Mouse (Mus musculus): ENCODE results near the gene Unc13a.

Unc13a gene

DNA sequence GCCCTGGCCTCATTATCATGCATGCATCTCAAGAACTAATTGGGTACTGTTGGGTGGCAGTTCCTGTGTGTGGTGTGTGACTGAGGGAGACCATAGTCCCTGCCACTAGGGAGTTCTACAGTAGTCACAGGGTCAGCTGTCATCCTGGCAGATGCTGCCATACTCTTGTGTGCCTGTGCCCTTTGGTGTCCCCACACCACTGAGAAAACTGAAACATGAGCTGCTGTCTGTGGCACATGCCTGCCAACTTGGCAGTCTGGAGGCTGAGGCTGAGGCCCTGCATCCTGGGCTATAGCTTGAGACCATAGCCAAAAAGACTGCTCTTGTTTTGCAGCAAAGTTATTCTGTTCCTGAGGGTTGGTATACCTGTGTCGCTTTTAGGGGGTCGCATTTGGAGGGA is 51.8 kb downstream of the Unc13a start:
- DNase-seq, result no peak

DNA sequence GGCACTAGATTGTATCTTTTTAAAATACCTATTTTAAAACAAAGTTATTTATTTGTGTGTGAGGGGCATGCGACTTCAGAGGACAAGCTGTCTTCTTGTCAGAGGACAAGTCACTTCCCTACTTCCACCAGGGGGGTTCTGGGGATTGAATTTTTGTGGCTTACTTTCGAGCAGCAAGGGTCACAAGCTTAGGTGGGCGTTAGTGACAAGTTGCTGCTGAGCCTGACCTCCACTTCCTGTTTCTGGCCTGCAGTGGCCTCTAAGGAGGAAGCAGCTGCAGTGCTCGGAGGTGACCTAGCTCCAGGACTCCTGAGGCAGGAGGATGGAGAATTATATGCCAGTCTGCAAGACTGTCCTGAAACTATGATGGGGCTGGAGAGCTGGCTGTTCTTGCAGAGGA is 58.1 kb downstream of the Unc13a start:
- DNase-seq, result no peak

DNA sequence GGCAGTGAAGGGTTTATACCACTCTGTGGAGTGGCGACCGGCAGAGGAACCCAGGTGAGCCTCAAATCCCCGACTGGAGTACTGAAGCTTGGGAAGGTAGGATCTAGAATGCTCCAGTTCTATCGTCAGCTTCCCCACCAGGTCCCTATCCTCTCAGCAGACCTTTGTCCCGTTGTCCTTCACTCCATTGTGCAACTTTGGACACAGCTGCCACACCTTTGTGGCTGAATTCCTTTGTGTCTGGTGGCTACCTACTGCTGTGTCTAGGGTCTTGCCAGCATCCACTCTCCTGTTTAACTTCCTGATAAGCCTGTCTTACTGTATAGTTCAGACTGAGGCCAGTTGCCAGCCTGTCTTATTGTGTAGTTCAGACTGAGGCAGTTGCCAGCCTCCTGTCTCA is 59.4 kb downstream of the Unc13a start:
- no peak for DNase-seq

DNA sequence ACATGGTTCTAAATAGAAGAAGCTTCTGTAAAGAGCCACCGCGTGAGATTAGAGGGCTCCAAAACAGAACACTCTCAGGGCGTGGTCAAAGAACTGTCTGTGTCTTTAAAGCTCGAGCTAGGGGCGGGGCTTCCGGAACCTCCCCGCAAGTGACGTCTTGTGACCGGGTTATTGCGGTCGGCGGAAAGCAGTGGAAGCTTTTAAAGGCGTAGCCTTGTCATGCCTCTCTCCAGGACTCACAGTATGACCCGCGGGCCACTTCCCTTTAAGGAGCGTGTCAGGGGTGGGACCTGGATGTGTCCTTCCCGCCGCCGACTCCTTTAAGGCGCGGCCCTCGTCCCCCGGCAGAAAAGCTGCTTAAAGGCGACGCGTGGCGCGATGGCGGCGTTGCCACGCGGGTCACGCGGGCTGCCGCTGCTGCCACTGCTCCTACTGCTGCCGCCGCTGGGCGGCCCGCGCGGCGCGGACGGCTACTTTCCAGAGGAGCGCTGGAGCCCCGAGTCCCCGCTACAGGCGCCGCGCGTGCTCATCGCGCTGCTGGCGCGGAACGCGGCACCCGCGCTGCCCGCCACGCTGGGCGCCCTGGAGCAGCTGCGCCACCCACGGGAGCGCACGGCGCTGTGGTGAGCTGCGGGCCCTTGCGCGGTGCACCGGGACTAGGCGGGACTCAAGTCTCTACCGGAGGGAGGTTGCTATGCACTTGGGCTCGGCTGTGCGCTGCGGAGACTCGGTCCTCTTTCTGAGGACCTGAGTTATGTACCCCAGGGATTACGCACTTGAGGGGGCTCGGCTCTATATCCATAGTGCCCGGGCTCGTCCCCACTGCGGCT is 60.5 kb downstream of the Unc13a start, which contains the start of gene Colgalt1:
Gene Colgalt1, plus strand, starts transcription at position 177 of the 830 bp plus-strand sequence.
- peak; percentile 94 to 97 for DNase-seq

DNA sequence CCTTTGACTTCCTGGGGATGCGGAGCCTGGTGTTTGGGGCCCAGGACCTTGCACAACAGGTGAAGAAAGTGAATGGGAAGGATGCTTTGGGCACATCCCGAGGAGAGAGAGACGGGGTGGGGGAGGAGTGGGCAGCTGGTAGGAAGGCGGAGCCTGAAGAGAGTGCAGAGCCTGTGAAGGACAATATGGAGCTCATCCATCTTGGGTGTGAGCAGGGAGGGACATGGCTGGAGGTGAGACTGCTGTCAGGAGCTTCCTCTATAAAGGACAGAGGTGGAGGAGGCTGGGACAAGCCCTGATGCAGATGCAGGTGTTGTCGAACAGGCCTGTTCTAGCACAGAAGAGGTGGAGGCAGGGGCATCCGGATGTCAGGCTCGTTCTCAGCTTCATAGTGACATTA is 67.5 kb downstream of the Unc13a start:
- no peak for DNase-seq

GRCm38 (mm10) chr8:71602666-71603334 is 68.8 kb downstream of the Unc13a start:
- DNase-seq, result peak; percentile 38 to 60

GRCm38 (mm10) chr8:71601939-71602665 is 69.5 kb downstream of the Unc13a start:
- no peak for DNase-seq

DNA sequence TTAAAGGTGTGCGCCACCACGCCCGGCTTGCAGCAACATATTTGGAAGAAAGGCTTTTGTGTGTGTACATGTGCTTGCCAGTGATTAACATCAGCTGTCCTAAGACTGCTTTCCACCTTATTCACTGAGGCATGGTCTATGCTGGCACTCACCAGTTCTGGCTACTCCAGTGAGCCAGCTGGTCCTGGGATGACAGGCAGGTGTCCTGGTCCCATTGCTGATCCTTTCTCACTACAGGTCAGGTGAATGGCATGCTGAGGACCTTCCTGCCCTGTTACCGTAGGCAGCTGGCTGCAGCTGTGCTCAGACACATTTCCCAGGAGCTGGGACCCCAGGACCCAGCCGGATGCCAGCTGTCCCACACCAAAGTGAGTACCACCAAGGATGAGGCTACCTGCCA is 72.7 kb downstream of the Unc13a start:
- no peak for DNase-seq

- no peak for DNase-seq
These were observed 73.2 kb downstream of the Unc13a start for GRCm38 (mm10) chr8:71598375-71598774.

- DNase-seq, result no peak
These were observed 74.1 kb downstream of the Unc13a start, which contains the start of gene Fam129c for GRCm38 (mm10) chr8:71597451-71597850. Fam129c (plus strand) TSS chr8:71597648.

DNA sequence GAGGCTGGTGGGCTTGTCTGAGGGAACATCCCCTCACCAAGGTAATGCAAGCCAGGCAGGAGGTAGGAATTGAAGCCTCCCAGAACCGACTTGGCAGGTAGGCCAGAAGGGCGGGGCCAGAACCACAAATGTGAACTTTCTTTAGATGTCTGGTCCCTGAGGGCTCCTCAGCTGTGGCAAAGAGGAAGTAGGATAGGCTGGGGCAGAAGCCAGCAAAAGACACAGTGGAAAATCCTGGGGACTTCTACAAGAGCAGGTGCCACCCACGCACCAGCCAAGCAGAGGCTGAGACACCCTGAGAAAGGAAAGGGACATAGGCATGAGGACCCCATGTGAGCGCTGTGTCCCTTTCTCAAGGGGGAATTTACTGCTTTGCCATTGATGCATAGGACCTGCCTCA is 74.8 kb downstream of the Unc13a start:
- no peak for DNase-seq

GRCm38 (mm10) chr8:71596384-71596783 is 75.2 kb downstream of the Unc13a start:
- no peak for DNase-seq

- DNase-seq, result peak; percentile 95 to 98
These were observed 75.7 kb downstream of the Unc13a start for GRCm38 (mm10) chr8:71595862-71596261.

GRCm38 (mm10) chr8:71594324-71594722 is 77.2 kb downstream of the Unc13a start:
- no peak for DNase-seq

GRCm38 (mm10) chr8:71593556-71594323 is 77.8 kb downstream of the Unc13a start:
- no peak for DNase-seq

DNA sequence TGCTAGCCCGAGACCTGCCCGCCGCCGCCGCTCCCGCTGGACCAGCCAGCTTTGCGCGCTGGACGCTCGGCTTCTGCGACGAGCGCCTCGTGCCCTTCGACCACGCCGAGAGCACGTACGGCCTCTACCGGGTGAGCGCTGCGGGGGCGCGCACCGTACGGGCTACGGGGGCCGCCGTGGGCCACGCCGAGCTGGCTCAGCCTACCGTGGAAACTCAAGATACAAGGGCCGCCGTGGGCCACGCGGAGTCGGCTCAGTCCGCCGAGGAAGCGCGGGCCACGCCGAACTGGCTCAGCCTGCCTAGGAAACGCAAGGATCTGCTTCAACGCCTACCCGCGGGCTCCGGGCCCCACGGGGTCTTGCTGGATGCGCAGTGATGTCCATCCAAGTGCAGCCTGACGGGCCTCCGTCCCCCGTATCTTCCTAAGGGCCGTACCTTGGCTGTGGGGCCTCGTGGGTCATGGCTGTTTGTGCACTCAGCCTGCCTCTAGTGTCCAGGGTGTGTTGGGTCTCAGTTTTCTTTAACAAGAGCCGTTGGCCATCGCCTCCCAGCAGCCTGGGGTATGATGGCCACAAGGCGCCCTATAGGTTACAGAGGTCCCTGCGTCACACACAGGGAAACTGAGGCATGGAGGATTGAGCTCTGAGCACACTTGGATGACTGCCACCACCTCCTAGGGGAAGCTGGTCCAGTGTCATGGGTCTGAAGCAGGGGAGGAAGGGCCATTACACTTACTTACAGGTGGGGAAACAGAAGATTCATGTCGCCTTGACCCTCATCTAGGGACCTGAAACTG is 79.0 kb downstream of the Unc13a start:
- peak; percentile 96 for DNase-seq

DNA sequence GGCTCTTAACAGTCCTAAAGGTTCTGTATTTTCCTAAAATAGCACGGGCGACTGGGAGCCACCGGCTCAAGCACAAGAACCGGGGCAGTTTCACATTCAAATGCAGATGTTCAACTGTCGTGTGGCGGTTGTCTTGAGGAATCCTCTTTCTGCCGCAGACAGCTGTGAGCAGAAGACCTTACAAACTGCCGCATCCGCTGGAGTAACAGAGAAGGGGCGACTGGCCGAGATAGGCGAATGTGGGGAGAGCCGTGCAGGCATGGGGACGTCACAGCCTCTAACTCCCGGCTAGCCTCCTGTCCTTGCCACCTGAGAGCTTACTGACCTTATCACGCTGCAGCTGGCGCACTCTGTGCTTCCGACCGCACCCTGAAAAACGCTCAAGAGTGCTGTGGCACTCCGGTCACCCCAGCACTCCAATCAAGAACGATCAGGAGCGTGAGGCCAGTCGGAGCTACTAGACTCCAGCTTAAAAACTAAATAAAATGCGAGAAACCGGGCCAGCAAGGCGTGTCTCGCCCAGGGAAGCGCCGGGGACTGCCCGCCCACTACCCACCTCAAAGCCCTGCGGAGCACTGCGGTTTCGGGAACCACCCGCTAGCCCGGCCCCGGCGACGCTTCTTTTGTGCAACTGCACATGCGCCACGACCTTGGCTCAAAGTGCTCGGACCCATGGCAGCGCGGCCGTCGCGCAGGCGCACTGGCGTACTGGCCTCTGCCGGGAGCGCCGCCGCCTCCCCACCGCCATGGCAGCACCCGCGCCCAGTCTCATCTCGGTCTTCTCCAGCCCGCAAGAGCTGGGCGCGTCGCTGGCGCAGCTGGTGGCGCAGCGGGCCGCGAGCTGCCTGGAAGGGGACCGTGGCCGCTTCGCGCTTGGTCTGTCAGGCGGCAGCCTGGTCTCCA is 79.8 kb downstream of the Unc13a start, which contains the start of gene Pgls:
Gene Pgls, plus strand, starts transcription at position 706 of the 903 bp plus-strand sequence.
- DNase-seq, result peak; percentile 98

DNA sequence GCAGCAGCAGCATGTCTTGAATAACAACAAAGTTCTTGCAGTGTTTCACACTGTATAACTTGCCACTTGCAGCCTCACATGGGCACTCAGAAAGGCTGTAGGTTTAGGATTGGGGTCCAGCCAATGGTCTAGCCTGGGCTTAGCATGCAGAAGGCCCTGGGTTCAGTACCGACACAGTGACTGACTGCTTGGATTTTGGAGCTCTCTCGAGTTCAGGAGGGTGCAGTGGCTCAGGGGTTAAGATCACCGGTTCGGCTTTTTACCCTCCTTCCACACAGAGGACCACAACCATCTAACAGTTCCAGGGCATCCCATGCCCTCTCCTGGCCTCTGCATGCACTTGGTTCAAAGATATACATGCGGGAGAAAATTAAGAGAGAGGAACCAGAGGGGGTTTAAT is 80.5 kb downstream of the Unc13a start:
- DNase-seq, result no peak

DNA sequence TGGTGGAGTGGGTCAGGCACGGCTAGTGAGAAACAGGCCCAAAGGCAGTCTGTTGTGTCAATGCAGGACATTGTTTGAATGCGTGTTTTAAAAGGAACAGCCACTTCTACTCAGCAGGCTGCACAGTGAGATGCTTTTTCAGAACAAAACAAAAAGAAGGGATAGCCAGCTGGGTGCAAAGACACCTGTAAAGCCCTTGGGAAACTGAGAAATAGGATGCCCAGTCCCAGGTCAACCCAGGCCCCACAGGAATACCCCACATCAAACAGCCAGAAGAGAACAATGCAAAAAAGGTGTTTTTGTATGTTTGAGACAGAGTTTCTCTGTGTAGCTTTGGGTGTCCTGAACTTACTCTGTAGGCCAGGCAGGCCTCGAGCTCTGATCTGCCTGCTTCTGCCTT is 82.8 kb downstream of the Unc13a start:
- DNase-seq, result no peak

- peak; percentile 59 to 71 for DNase-seq
These were observed 84.7 kb downstream of the Unc13a start for GRCm38 (mm10) chr8:71586891-71587290.

- no peak for DNase-seq
These were observed 91.4 kb downstream of the Unc13a start for GRCm38 (mm10) chr8:71580201-71580600.

All from cerebellum, postnatal 25 days (tissue).